Mouse (Mus musculus) gastrocnemius, postnatal 14 days (tissue): ENCODE data around the gene Asic3. TPM values are rescaled to one million over a fixed set of nuclear protein-coding genes. Genes with fewer than 3 reads are reported as not detected.

Source experiments
- DNase-seq: peaks from one replicate; pipeline ENCODE4 v3.0.0; 2021; ENCODE audit warnings: mixed read lengths
- intact Hi-C: fragments of 180-260 bp; cut with DNase I; formaldehyde crosslinking; loops from one replicate; pipeline ENCODE4 v1.15.1; 2025; ENCODE audit warnings: low total_unique reads
- long read RNA-seq, 2 experiments: library from polyadenylated mRNA; stranded (forward); transcript quantifications; one replicate each; pipeline ENCODE4 v2.0.0; 2021
- total RNA-seq, 2 experiments: library from RNA; stranded (reverse); gene quantifications; 2 replicates each; pipeline ENCODE4 v1.2.3; 2021

Asic3 gene
- under 1 TPM in 1 of 2 experiments, not detected in 1; 0.29 TPM for total RNA-seq
- long read RNA-seq, experiment 1: 0 reads
- long read RNA-seq, experiment 2: 0 reads

- DNase-seq: no peak
- intact Hi-C loops: no loop called here
Observed at GRCm38 (mm10) chr5:24413042-24413693, at the start of gene Asic3. Asic3 (plus strand) TSS chr5:24413392.

- no peak for DNase-seq
- intact Hi-C loops: no loop called here
Observed at GRCm38 (mm10) chr5:24363467-24363866, 49.7 kb upstream of the Asic3 start.

GRCm38 (mm10) chr5:24364061-24364460 lies 49.1 kb upstream of the Asic3 start:
- DNase-seq: no peak
- intact Hi-C loops: no loop called here

- peak; percentile 61 for DNase-seq
- intact Hi-C loops: no loop called here
Observed at GRCm38 (mm10) chr5:24364508-24364907, 48.7 kb upstream of the Asic3 start, which contains the start of gene Nos3. Nos3 (plus strand) TSS chr5:24364810.

- intact Hi-C loops: no loop called here
- DNase-seq: no peak
Observed at GRCm38 (mm10) chr5:24364963-24365362, 48.2 kb upstream of the Asic3 start.

- intact Hi-C loops: no loop called here
- DNase-seq: no peak
Observed at GRCm38 (mm10) chr5:24365528-24365927, 47.7 kb upstream of the Asic3 start.

GRCm38 (mm10) chr5:24366426-24366825 lies 46.8 kb upstream of the Asic3 start:
- DNase-seq: no peak
- intact Hi-C loops: no loop called here

- intact Hi-C loops: no loop called here
- no peak for DNase-seq
Observed at GRCm38 (mm10) chr5:24369767-24370166, 43.4 kb upstream of the Asic3 start.

GRCm38 (mm10) chr5:24373807-24374206 lies 39.4 kb upstream of the Asic3 start:
- intact Hi-C loops: no loop called here

GRCm38 (mm10) chr5:24374216-24374615 lies 39.0 kb upstream of the Asic3 start:
- intact Hi-C loops: no loop called here
- no peak for DNase-seq

More at GRCm38 (mm10) chr5:24373807-24374206, 39.4 kb upstream of the Asic3 start:
- DNase-seq: no peak

- DNase-seq: no peak
- intact Hi-C loops: no loop called here
Observed at GRCm38 (mm10) chr5:24374666-24375328, 38.4 kb upstream of the Asic3 start.

- no peak for DNase-seq
- intact Hi-C loops: no loop called here
Observed at GRCm38 (mm10) chr5:24378700-24379099, 34.5 kb upstream of the Asic3 start.

GRCm38 (mm10) chr5:24379501-24379900 lies 33.7 kb upstream of the Asic3 start:
- DNase-seq: no peak
- intact Hi-C loops: no loop called here

GRCm38 (mm10) chr5:24380499-24380898 lies 32.7 kb upstream of the Asic3 start:
- intact Hi-C loops: no loop called here
- no peak for DNase-seq

- intact Hi-C loops: no loop called here
Observed at GRCm38 (mm10) chr5:24381486-24381885, 31.7 kb upstream of the Asic3 start.

GRCm38 (mm10) chr5:24381988-24382387 lies 31.2 kb upstream of the Asic3 start:
- no peak for DNase-seq
- intact Hi-C loops: no loop called here

More at GRCm38 (mm10) chr5:24381486-24381885, 31.7 kb upstream of the Asic3 start:
- DNase-seq: no peak

- intact Hi-C loops: no loop called here
- peak; percentile 83 for DNase-seq
Observed at GRCm38 (mm10) chr5:24383026-24383859, 29.9 kb upstream of the Asic3 start.

GRCm38 (mm10) chr5:24384407-24384806 lies 28.8 kb upstream of the Asic3 start:
- intact Hi-C loops: no loop called here

GRCm38 (mm10) chr5:24385374-24385773 lies 27.8 kb upstream of the Asic3 start:
- intact Hi-C loops: no loop called here
- DNase-seq: no peak

More at GRCm38 (mm10) chr5:24384407-24384806, 28.8 kb upstream of the Asic3 start:
- no peak for DNase-seq

GRCm38 (mm10) chr5:24385887-24386550 lies 27.2 kb upstream of the Asic3 start:
- DNase-seq: no peak
- intact Hi-C loops: no loop called here
